Mouse (Mus musculus) embryonic fibroblast, embryonic 13.5 days (primary cell): ENCODE measurements at regions not wholly inside any gene's neighbourhood (a gene's known extent, or its start where the extent isn't known, plus 50 kb on each side); places are given as distances from the start of the nearest gene placed in this dataset.

ENCODE experiments used
- H3K27ac ChIP-seq: 2 replicates; pipeline ENCODE4 v1.5.1; 2012; ENCODE audit warnings: low read length, control low read depth, inconsistent platforms; ENCODE audit not compliant: insufficient read depth
- H3K4me1 ChIP-seq: 2 replicates; pipeline ENCODE4 v1.6.1; 2011; ENCODE audit warnings: low read length; ENCODE audit not compliant: control insufficient read depth, insufficient read depth
- H3K4me3 ChIP-seq: 2 replicates; pipeline ENCODE4 v1.5.1; 2011; ENCODE audit warnings: mild to moderate bottlenecking, control low read depth, low read length; ENCODE audit not compliant: insufficient read depth
- CTCF ChIP-seq: IDR thresholded peaks from 2 replicates; pipeline ENCODE4 v1.5.1; 2011; ENCODE audit warnings: mild to moderate bottlenecking, control low read depth, low read length, moderate library complexity, borderline replicate concordance; ENCODE audit not compliant: insufficient read depth
- POLR2A ChIP-seq: IDR thresholded peaks from 2 replicates; pipeline ENCODE4 v1.6.1; 2011; ENCODE audit warnings: low read depth, mild to moderate bottlenecking, control low read depth, low read length, moderate library complexity

DNA sequence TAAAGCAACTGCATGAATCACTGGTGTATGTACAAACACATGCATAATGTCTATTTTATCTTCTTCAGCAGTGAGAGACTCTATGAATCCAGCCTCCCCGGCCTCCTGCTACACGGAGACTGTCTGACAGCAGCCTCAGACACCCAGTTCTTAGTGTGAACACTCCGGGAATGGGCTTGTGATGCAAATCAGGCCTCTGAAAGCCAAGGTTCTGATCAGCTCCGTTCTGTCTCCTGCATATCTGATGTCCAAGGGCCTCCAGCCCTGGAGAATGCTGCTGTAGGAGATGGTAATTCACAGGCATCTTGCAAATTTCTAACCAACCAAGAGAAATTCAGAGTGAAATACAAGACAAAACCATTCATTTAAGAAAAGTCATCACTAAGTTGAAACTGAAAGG is 411.2 kb upstream of the Nr2f2 start:
- Histone ChIP-seq H3K4me1 (no peaks in the 10 kb centered on the region), H3K27ac (no peak overlapping the region), H3K4me3 (no peak overlapping the region)
- TF ChIP-seq CTCF (no peak), POLR2A (no peak)

- no peak for TF ChIP-seq CTCF
- no peak for TF ChIP-seq POLR2A
These were observed 403.1 kb upstream of the Nr2f2 start for GRCm38 (mm10) chr7:70769655-70770054.

GRCm38 (mm10) chr7:70767697-70768096 is 401.2 kb upstream of the Nr2f2 start:
- no peak overlapping the region for H3K27ac ChIP-seq
- TF ChIP-seq POLR2A (no peak), CTCF (no peak)
- no peaks in the 10 kb centered on the region for H3K4me1 ChIP-seq
- H3K4me3 ChIP-seq = no peak overlapping the region

More at GRCm38 (mm10) chr7:70769655-70770054, 403.1 kb upstream of the Nr2f2 start:
- Histone ChIP-seq H3K27ac (no peak overlapping the region), H3K4me1 (no peaks in the 10 kb centered on the region), H3K4me3 (no peak overlapping the region)

DNA sequence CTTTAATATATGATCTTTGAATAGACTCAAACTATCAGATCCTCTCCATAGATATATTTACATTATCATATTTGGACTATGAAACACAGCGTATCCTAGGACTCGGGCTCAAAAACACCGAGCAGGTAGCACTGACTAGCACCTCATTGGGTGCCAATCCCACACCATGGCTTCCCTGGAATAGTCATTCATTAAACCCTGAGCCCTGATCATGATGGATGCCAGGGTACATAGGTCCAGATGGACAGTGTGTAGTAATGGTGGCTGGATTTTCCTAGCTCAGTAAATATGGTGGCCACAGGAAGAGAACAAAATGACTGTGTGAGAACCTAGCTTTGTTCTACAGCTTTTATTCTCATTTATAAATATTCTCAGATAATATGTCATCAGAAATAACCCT is 390.1 kb upstream of the Nr2f2 start:
- Histone ChIP-seq H3K27ac (no peak overlapping the region), H3K4me3 (no peak overlapping the region), H3K4me1 (no peaks in the 10 kb centered on the region)
- TF ChIP-seq POLR2A (no peak), CTCF (no peak)

- Histone ChIP-seq H3K4me3 (no peak overlapping the region), H3K4me1 (no peaks in the 10 kb centered on the region), H3K27ac (no peak overlapping the region)
- no peak for TF ChIP-seq CTCF
These were observed 388.3 kb upstream of the Nr2f2 start for GRCm38 (mm10) chr7:70754826-70755225.

DNA sequence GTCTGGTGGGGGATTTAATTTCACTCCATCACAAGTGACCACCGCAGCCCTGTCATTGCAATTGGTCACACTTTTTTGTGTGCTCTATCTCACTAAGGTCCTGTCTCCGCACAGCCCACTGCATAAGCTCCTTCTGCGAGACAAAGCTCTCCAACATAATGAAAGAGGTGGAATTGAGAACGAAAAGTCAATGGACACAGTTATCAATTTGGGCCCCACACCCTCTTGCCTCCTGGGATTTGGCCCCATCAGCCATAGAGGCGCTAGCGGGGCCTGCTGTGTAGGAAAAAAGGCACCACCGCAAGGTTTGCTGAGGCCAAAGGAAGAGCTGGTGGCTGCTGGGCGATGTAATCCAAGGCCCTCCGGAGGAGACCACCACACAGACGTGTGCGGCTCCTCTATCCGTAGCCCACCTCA is 386.3 kb upstream of the Nr2f2 start:
- no peak overlapping the region for H3K4me3 ChIP-seq
- no peak overlapping the region for H3K27ac ChIP-seq
- H3K4me1 ChIP-seq = no peaks in the 10 kb centered on the region
- TF ChIP-seq POLR2A = no peak
- TF ChIP-seq CTCF = no peak

- TF ChIP-seq CTCF = no peak
- TF ChIP-seq POLR2A = no peak
- H3K4me1 ChIP-seq = no peaks in the 10 kb centered on the region
- no peak overlapping the region for H3K4me3 ChIP-seq
- H3K27ac ChIP-seq = no peak overlapping the region
These were observed 382.3 kb upstream of the Nr2f2 start for GRCm38 (mm10) chr7:70748884-70749283.

DNA sequence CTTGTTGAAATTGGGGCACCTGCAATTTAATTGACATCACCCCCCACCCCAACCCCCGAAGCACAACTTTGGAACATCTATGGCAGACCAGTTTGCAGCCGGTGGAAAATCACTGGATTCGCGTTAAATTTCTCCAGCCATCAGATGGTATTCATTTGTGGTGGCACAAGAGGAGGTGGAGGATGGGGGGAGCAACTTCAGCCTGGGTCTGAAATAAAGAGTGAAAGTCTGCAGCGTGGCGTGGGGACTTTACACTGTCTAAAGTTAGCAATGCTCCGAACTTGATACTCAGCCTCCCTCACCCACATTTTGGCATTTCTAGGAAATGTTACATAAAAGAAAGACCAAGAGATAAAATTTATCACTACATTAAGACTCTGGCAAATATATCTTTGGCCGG is 381.8 kb upstream of the Nr2f2 start:
- no peak overlapping the region for H3K27ac ChIP-seq
- H3K4me1 ChIP-seq = no peaks in the 10 kb centered on the region

DNA sequence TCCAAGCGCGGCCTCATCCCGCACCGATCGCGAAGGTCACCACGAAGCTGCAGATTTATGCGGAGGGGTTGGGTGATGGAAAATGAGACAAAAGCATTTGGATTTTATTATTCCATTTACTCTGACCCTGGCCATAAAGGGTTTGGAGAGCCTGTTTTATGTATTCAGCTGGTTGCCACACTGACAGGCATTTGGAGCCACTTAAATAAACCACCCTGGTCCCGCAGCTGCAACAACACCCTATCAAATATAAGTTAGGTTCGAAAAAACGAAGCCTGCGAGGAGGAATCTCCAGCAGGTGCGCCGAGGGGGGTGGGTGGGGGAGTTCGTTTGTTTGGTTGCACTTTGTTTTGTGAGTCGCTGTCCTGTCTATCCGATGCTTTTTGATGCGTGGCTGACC is 377.8 kb upstream of the Nr2f2 start:
- no peak overlapping the region for H3K4me3 ChIP-seq
- H3K4me1 ChIP-seq = no peaks in the 10 kb centered on the region
- no peak for TF ChIP-seq CTCF
- no peak for TF ChIP-seq POLR2A
- no peak overlapping the region for H3K27ac ChIP-seq

More for the DNA sequence above, 381.8 kb upstream of the Nr2f2 start:
- no peak for TF ChIP-seq POLR2A
- no peak for TF ChIP-seq CTCF
- H3K4me3 ChIP-seq = no peak overlapping the region

GRCm38 (mm10) chr7:70735591-70735990 is 369.1 kb upstream of the Nr2f2 start:
- H3K4me1 ChIP-seq = no peaks in the 10 kb centered on the region
- no peak overlapping the region for H3K4me3 ChIP-seq
- TF ChIP-seq POLR2A (no peak), CTCF (no peak)
- H3K27ac ChIP-seq = no peak overlapping the region

GRCm38 (mm10) chr7:70733501-70733900 is 367.0 kb upstream of the Nr2f2 start:
- H3K27ac ChIP-seq = no peak overlapping the region
- no peaks in the 10 kb centered on the region for H3K4me1 ChIP-seq
- H3K4me3 ChIP-seq = no peak overlapping the region
- TF ChIP-seq POLR2A (no peak), CTCF (no peak)

- Histone ChIP-seq H3K4me1 (no peaks in the 10 kb centered on the region), H3K4me3 (no peak overlapping the region), H3K27ac (no peak overlapping the region)
- no peak for TF ChIP-seq POLR2A
- TF ChIP-seq CTCF = no peak
These were observed 363.4 kb upstream of the Nr2f2 start for GRCm38 (mm10) chr7:70729896-70730295.
